Mouse (Mus musculus): ENCODE results near the gene Susd1.

Susd1 gene

DNA sequence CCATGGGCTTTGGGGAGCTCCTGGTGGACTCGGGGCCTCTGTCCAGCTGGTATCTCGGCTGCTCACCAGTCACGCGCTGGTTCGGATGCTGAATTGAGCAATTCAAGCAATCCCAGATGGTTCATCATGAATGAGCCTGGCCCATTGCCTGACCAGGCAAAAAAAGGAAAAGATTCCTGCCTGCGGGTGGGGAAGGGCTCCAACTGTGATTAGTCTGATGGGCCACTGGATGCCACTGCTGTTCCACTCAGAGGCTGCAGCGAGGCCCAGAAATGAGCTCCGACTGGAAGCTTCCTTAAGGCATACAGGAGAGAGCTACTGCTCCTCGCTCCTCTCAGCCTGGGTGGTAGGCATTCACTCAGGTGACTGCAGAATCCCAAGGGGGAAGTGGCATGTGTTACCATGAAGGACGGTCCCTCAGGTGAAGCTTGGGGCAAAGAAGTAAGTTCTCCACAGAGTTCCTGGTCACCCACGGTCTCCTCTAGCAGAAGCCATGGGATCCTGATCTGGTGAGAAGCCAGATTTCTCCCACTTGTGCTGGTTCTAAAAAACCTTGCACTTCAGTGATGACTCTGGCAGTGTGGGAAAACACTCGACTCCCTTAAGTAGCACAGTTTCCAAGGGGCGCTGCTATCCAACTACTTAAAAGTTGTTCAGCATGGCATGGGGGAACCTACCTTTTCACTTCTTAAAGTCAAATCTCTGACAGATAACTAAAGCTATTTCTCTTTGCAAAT lies 57.3 kb downstream of the Susd1 start:
- peak; percentile 79 to 91 for DNase-seq (ENCODE audit: low spot score in 2 of 2)

- no peak for DNase-seq (ENCODE audit: low spot score in 2 of 2)
Observed at GRCm38 (mm10) chr4:59380478-59380877, 58.0 kb downstream of the Susd1 start.

DNA sequence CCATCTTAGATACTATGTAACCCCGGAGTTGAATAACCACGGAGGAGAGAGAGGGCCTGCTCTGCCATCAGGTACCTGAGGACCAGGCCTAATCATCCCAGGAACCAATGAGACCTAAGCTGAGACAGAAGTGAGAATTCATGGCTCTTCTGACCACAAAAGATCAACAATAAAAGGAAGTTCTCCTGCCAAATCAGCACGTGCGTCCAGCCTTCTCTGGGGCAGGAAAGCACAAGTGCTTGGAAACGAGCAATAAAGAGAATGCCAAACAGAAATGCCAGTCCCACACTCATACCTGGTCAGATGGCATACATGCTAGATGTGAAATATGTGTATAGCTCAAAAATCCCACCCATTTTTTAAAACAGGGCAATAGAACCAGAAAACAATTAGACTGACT lies 58.6 kb downstream of the Susd1 start:
- no peak for DNase-seq (ENCODE audit: low spot score in 2 of 2)

- no peak for DNase-seq (ENCODE audit: low spot score in 2 of 2)
Observed at GRCm38 (mm10) chr4:59378631-59379030, 59.8 kb downstream of the Susd1 start.

DNA sequence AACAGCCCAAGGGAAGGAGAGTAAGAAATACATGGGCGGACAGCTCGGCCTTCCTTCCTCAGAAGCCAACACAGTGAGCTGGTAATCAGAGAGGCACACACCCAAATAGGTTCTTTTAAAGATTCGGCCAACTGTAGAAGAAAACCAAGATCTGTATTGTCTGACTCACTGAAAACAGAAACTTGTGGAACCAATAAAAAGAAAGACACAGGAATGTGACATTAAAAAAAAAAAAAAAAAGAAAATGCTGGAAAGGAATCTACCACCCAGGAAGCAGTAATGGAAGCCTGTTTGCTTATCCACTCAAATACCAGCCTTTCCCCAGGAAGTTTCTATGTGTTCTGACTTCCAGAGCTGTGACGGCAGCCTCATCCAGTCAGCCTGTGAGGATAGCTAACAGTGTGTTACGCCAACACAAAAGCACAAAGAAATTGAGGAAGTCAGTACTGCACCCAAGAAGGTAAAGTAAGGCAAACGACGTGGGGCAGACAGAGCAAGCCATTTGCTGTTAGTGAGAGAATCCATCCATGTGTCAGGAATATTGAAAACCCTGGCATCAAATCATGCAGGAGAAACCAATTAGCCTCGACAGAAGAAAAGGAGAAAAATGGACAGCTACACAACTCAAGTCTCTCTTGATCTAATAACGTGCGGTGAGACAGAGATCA lies 64.0 kb downstream of the Susd1 start:
- DNase-seq (ENCODE audit: low spot score in 2 of 2), result no peak

- DNase-seq (ENCODE audit: low spot score in 2 of 2), result no peak
Observed at GRCm38 (mm10) chr4:59372546-59373157, 65.8 kb downstream of the Susd1 start.

DNA sequence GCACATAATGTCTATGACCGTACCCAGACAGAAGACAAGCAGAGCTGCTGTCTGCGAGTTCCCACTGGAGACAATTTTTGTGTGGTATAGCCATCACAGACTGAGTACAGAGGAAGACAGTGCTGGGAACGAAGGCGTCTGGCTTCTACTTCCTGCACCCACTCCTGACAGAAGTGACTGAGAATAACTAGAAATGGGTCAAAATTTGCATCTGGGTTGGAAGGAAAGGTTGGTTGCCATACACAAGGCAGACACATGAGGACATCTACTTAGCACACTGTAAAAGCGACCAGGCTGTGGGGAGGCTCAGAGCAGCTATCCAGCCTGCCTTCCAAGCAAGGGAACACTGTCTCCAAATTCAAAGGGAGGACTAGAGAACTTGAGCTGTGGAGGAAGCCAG lies 66.5 kb downstream of the Susd1 start:
- peak in 1 of 2 experiments; percentile 73 for DNase-seq (ENCODE audit: low spot score in 2 of 2)

GRCm38 (mm10) chr4:59369941-59370340 lies 68.5 kb downstream of the Susd1 start:
- no peak for DNase-seq (ENCODE audit: low spot score in 2 of 2)

GRCm38 (mm10) chr4:59368118-59368517 lies 70.3 kb downstream of the Susd1 start:
- no peak for DNase-seq (ENCODE audit: low spot score in 2 of 2)

DNA sequence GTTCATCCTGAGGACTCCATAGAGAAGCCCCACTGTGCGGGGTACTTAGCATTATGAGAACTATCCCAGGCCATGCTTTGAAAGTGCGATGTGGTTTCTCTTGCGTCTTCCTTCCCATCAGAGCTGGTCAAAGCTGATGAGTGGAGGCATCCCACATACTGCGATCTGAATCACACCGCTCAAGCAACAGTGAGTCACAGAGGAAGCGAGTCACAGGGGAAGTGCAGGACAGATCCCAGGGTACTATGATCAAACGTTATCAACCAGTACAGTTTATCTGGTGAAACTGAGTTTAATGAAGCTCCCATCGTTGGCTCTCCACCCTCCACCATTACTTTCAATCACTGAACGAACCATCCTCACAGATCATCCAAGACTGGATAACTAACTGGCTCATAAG lies 72.2 kb downstream of the Susd1 start:
- no peak for DNase-seq (ENCODE audit: low spot score in 2 of 2)

- DNase-seq (ENCODE audit: low spot score in 2 of 2), result no peak
Observed at GRCm38 (mm10) chr4:59365571-59365970, 72.9 kb downstream of the Susd1 start.

- no peak for DNase-seq (ENCODE audit: low spot score in 2 of 2)
Observed at GRCm38 (mm10) chr4:59364229-59365173, 73.9 kb downstream of the Susd1 start.

DNA sequence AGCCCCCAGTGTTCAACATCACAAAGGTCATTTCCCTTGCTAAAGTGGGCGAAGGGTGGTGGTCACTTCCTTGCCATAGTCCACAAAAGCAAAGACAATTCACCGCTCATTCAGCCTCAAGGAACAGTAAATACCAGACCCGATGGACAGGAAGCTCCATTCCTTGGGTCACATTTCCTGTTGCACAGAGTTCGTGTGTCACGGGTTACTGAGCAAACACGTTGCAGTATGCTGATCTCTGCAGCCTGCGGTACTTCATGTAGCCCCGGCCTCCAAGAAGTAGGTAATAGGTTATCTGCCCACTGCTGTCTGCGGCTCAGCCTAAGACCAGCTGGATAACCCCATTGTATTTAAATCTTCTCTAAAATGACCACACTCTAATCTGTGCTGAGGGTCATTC lies 75.4 kb downstream of the Susd1 start:
- DNase-seq (ENCODE audit: low spot score in 2 of 2), result no peak

DNA sequence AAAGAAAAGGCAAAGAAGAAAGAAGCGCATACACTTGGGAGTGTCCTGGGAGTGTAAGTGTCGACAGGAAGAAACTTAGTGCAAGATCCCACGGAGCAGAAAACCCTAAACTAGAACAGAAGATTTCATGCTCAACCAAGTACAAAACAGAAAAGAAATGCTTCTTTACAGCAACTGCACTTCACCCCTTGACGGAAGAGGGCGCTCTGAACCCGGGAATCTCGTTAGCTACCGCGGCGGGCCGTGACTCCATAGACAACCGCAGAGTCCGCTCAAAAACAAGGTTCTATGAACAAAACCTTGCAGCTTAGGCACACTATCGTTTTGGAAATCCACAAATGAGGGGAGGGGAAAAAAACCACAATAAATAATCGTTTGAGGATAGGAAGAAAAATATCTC lies 77.7 kb downstream of the Susd1 start:
- peak; percentile 78 to 86 for DNase-seq (ENCODE audit: low spot score in 2 of 2)

DNA sequence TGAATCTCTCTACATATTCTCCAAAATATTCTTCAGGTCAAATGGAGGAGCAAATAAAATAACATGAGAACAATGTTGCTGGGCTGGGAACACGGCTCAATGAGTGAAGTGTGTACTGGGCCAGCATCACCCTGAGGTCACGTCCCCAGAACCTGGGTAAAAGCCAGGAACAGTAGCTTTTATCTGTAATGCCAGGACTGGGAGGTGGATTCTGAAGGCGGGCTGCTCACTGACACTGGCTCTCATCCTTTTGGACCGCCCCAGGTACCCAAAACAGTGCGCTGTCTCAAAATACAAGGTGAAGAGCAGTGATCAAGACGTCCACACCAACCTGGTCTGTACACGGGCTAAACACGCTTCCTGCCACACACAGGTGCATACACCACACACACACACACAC lies 78.5 kb downstream of the Susd1 start:
- DNase-seq (ENCODE audit: low spot score in 2 of 2), result no peak

GRCm38 (mm10) chr4:59358960-59359359 lies 79.5 kb downstream of the Susd1 start:
- DNase-seq (ENCODE audit: low spot score in 2 of 2), result no peak

- no peak for DNase-seq (ENCODE audit: low spot score in 2 of 2)
Observed at GRCm38 (mm10) chr4:59355421-59355820, 83.0 kb downstream of the Susd1 start.

DNA sequence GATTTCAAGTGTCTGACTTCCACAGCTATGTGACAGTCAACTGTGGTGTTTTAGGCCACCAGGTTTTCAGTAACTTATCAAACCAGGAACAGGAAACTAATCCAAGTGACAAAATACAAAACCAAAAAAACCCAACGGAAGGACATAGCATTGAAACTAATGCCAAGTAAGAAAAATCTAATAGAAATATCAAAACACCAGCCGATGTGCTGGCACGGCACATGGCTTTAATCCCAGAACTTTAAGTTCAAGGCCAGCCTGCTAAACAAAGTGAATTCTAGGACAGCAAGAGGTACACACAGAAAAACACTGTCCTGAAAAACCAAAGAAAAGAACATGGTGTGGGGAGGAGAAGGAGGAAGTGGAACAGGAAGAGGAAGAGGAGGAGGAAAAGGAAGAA lies 83.8 kb downstream of the Susd1 start:
- DNase-seq (ENCODE audit: low spot score in 2 of 2), result no peak

DNA sequence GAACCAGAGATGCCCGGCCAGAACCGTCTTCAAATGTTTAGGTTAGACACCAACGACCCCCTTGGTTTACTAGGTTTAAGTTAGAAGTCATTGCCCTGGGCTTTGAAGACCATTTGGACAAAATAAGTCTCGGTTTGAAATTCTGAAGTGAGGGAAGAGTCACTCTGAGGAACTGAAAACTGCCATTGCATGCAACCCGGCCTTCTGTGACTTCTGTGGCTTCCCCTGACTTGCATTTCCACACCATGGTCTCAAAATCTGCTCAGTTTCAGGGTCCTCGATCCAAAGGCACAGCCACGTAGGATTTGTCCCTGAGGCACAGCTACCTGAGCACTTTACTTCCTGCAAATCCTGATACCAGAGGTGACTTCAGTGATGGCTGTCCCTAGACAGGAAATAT lies 86.5 kb downstream of the Susd1 start:
- no peak for DNase-seq (ENCODE audit: low spot score in 2 of 2)

GRCm38 (mm10) chr4:59350354-59350753 lies 88.1 kb downstream of the Susd1 start:
- DNase-seq (ENCODE audit: low spot score in 2 of 2), result no peak

GRCm38 (mm10) chr4:59349425-59350185 lies 88.8 kb downstream of the Susd1 start:
- no peak for DNase-seq (ENCODE audit: low spot score in 2 of 2)
